Mouse (Mus musculus): ENCODE measurements at regions not wholly inside any gene's neighbourhood (a gene's known extent, or its start where the extent isn't known, plus 50 kb on each side); places are given as distances from the start of the nearest gene placed in this dataset.
"Not testable (repeated sequence)": the region's sequence is repeated elsewhere in the genome, so short reads cannot be mapped to it uniquely, and the experiment has no call there.

- DNase-seq (ENCODE audit: low spot score in 2 of 2), result no peak
Observed at GRCm38 (mm10) chr3:34709553-34709952, 59.3 kb downstream of the Sox2 start.

GRCm38 (mm10) chr3:34712137-34712536 lies 61.9 kb downstream of the Sox2 start:
- not testable (repeated sequence) for DNase-seq (ENCODE audit: low spot score in 2 of 2)

GRCm38 (mm10) chr3:34722506-34722905 lies 72.3 kb downstream of the Sox2 start:
- peak in 1 of 2 experiments; percentile 5 for DNase-seq (ENCODE audit: low spot score in 2 of 2)

GRCm38 (mm10) chr3:34726955-34727354 lies 76.8 kb downstream of the Sox2 start:
- no peak for DNase-seq (ENCODE audit: low spot score in 2 of 2)

GRCm38 (mm10) chr3:34728282-34728681 lies 78.1 kb downstream of the Sox2 start:
- DNase-seq (ENCODE audit: low spot score in 2 of 2), result no peak

- no peak for DNase-seq (ENCODE audit: low spot score in 2 of 2)
Observed at GRCm38 (mm10) chr3:34734966-34735365, 84.8 kb downstream of the Sox2 start.

- DNase-seq (ENCODE audit: low spot score in 2 of 2), result no peak
Observed at GRCm38 (mm10) chr3:34738001-34738400, 87.8 kb downstream of the Sox2 start.

- DNase-seq (ENCODE audit: low spot score in 2 of 2), result no peak
Observed at GRCm38 (mm10) chr3:34738938-34739337, 88.7 kb downstream of the Sox2 start.

- no peak for DNase-seq (ENCODE audit: low spot score in 2 of 2)
Observed at GRCm38 (mm10) chr3:34739693-34740092, 89.5 kb downstream of the Sox2 start.

GRCm38 (mm10) chr3:34740110-34740509 lies 89.9 kb downstream of the Sox2 start:
- no peak for DNase-seq (ENCODE audit: low spot score in 2 of 2)

GRCm38 (mm10) chr3:34745181-34745736 lies 95.1 kb downstream of the Sox2 start:
- DNase-seq (ENCODE audit: low spot score in 2 of 2), result no peak

- no peak for DNase-seq (ENCODE audit: low spot score in 2 of 2)
Observed at GRCm38 (mm10) chr3:34747499-34748093, 97.4 kb downstream of the Sox2 start.

GRCm38 (mm10) chr3:34749989-34750388 lies 99.8 kb downstream of the Sox2 start:
- peak in 1 of 2 experiments; percentile 16 for DNase-seq (ENCODE audit: low spot score in 2 of 2)

- no peak for DNase-seq (ENCODE audit: low spot score in 2 of 2)
Observed at GRCm38 (mm10) chr3:34751551-34751950, 101.3 kb downstream of the Sox2 start.

- no peak for DNase-seq (ENCODE audit: low spot score in 2 of 2)
Observed at GRCm38 (mm10) chr3:34753557-34753956, 103.4 kb downstream of the Sox2 start.

GRCm38 (mm10) chr3:34754781-34755180 lies 104.6 kb downstream of the Sox2 start:
- DNase-seq (ENCODE audit: low spot score in 2 of 2), result no peak

GRCm38 (mm10) chr3:34755282-34755681 lies 105.1 kb downstream of the Sox2 start:
- DNase-seq (ENCODE audit: low spot score in 2 of 2), result not testable (repeated sequence)

GRCm38 (mm10) chr3:34756632-34757031 lies 106.4 kb downstream of the Sox2 start:
- no peak for DNase-seq (ENCODE audit: low spot score in 2 of 2)

- no peak for DNase-seq (ENCODE audit: low spot score in 2 of 2)
Observed at GRCm38 (mm10) chr3:34757130-34757529, 106.9 kb downstream of the Sox2 start.

- no peak for DNase-seq (ENCODE audit: low spot score in 2 of 2)
Observed at GRCm38 (mm10) chr3:34757813-34758510, 107.8 kb downstream of the Sox2 start.

GRCm38 (mm10) chr3:34759942-34760640 lies 109.9 kb downstream of the Sox2 start:
- no peak for DNase-seq (ENCODE audit: low spot score in 2 of 2)

GRCm38 (mm10) chr3:34761162-34761769 lies 111.1 kb downstream of the Sox2 start:
- DNase-seq (ENCODE audit: low spot score in 2 of 2), result no peak

All from layer of hippocampus, adult 18-20 months (tissue).